Mouse (Mus musculus) cerebellum, adult 2 months (tissue): ENCODE measurements around the gene Fgg.

Source experiments
- CTCF ChIP-seq: fragments of 200-500 bp; IDR thresholded peaks from 2 replicates; pipeline ENCODE4 v1.5.1; 2011; ENCODE audit warnings: low read depth, mild to moderate bottlenecking, control low read depth, low read length, moderate library complexity, borderline replicate concordance; ENCODE audit not compliant: insufficient read depth
- POLR2A ChIP-seq: fragments of 200-500 bp; IDR thresholded peaks from 2 replicates; pipeline ENCODE4 v1.6.1; 2011; ENCODE audit warnings: low read length, control low read depth, borderline replicate concordance; ENCODE audit not compliant: insufficient read depth

DNA sequence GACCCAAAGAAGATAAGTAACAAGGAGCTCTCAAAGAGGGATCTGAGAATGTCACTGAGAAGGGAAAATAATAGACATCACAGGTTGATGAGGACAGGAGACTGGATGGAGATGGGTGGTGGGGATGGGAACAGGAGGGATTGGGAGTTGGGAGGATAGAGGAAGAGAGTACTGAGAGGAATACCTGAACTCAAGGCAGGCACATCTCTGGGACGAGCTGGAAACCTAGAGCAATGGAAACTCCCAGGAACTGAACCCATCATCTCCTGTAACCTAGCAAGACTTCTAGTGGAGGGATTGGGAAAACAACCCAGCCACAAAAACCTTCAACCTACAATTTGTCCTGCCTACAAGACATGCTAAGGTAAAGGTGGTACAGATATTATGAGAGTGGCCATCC, 8.7 kb downstream of the Fgg start:
- no peak for TF ChIP-seq CTCF
- TF ChIP-seq POLR2A = no peak
